Mouse (Mus musculus): ENCODE results near the gene Trim34a.
"Not testable (repeated sequence)": the region's sequence is repeated elsewhere in the genome, so short reads cannot be mapped to it uniquely, and the experiment has no call there.

Gene Trim34a

DNA sequence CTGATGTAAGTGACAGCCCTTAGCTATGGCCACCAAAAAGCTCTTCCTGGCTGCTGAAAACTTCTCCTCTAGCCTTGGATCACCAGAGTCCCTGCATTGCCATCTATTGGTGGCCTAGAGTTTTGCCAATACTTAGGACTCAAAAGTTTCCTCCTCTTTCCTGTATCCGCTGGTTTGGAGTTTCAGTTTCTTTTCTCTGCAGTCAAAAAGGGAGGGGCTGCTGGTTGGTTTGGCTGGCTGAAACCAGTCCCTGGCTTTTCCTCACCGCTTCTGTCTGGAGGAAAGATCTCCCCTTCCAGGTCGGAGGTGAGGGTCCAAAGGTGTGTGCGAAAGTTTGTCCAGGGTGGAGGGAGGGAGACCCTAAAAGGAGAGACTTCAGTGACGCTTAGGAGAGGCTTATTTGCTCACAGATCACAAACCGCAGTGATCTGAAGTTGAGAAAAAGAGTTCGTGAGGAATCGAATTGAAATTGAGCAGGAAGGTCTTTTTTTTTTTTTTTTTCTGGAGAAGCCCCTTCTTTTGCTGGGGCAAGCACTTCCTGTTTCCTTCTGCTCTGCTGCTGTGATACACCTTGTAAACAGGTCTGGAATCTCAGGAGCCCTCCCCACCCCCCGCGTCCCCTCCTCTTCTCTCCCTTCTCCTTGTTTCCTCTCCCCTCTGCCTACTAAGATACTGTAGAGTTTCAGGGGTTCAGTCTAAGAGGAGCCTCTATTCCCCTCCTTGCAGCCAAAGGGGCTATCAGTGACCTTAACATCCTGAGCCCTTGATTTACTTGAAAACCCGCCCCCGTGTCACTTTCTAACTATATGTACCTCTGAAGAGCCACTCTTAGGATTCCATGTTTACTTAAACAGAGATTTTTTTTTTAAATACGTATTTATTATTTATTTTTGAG, at the start of gene Trim34a:
TSS of gene Trim34a (plus strand) at position 171 of the 895 bp plus-strand sequence.
- DNase-seq (ENCODE audit: extremely low spot score, low spot score), result peak; percentile 37

DNA sequence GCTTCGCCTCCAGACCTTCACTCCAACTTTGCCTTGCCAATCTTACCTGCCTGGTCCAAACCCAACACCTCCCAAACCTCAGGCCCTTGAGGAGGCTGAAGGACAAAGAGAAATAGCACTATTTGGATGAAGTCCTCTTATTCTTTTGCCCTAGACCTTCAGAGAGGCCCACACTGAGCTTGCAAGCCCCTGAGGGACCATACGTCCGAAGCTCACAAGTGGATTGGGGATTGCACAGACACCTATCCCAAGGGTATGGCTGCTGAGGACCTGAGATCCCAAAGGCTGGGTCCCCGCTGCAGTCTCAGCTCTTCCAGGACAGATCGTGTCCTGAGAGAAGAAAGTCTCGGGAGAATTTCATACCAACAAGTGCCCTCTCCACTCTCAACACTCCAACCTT, 48.4 kb upstream of the Trim34a start, which contains the start of gene Olfr649:
TSS of gene Olfr649 (minus strand) at position 101 of the 400 bp plus-strand sequence.
- DNase-seq (ENCODE audit: extremely low spot score, low spot score), result no peak

DNA sequence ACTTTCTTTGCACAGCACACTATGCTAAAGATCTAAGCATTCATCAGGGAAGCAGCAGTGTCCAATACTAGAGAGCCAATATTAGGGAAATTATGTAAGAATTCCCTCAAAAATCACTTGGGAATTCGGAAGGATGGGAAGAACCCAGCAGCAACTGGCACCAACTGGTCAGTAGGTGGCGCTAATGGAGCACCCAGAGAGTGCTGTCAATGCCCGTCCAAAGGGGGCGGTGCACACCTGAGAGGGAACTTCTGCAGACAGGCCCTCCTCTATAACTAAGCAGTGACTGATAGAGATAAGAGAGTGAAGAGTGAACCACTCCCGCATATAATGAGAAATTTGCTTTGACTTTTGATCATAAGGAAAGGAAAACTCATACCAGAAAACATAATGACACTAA, 44.4 kb upstream of the Trim34a start:
- DNase-seq (ENCODE audit: extremely low spot score, low spot score), result peak; percentile 55

DNA sequence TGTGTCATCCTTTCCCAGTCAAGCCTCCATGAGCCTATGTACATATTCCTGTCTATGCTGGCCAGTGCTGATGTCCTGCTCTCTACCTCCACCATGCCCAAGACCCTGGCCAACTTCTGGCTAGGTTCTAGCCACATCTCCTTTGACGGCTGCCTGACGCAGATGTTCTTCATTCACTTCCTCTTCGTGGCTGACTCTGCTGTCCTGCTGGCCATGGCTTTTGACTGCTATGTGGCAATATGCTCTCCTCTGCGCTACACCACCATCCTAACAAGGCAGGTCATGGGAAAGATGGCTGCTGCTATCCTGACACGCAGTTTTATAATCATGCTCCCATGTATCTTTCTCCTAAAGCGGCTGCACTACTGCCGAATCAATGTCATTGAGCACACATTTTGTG, 38.1 kb upstream of the Trim34a start:
- DNase-seq (ENCODE audit: extremely low spot score, low spot score), result no peak

DNA sequence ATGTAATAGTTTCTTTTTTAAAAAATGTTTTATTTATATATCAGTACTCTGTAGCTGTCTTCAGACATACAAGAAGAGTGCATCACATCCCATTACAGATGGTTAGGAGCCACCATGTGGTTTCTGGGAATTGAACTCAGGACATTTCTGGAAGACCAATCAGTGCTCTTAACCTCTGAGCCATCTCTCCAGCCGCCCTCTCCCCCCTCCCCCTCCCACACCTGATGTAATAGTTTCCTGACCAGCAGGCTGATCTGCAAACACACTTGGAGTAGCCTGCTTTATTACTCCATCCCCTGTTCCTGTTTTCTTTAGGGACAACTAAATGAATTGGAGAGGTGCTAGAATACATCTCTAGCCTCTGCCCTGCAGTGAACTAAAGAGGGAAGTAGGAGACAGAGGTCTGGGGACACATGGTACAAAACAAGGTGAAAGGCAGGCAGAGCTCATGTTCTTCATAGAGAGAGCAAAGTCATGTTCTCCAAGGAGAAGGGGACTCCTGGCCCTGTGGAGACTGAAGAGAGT, 28.2 kb upstream of the Trim34a start:
- DNase-seq (ENCODE audit: extremely low spot score, low spot score), result no peak

DNA sequence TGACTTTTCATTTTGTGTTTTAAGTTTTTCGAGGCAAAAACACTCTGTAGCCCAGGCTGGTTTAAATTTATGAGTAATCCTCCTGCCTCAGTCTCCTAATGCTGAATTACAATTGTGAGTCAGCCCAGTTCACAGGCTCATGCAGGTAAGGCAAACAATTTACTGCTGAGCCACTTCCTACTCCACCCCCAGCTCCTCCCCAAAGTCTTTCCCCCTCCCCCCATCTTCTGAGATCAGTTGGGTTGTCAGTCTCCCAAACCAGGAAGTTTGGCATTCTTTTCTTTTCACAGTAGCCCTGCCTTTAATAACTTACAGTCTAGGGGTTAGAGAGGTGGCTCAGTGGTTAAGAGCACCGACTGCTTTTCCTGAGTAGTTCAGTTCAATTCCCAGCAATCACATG, 26.4 kb upstream of the Trim34a start:
- no peak for DNase-seq (ENCODE audit: extremely low spot score, low spot score)

DNA sequence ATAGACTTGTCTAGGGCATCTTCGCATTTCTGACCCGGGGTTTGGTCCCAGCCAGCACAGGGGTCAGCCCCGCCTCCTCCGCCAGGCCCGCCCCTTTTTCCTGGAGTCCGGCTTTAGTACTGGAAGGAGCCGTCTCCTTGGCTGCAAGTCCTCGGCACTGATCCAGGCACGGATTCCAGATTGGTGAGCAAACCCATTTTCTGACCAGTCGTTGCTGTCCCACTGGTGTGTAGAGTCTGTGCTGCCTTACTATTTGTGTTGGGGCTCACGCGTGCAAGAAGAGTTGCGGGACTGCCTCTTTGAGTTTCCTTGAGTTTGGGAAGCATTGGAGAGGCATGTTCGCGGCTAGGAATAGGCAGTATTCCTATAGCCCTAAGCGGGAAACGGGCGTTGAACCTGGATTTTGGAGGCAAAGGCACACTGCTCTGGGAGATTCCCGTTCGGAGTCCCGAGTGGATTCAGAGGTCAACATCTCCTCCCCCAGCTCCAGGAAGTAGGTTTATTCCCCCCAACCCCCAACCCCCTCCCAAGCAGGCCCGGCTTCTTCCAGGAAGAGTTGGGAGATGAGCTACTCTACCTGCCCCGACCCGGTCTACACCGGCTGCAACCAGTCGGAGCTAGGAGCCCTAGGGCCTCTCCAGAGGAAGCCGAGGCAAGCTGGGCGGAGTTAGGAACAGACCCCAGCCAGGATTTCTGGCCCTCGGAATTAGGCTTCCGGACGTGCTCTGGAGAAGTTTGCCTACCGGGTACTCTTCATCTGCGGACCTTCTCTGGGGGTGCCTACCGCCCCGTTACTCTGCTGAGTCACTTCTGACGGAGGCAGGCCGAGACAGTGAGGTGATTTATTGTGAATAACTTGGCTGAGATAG, 25.3 kb upstream of the Trim34a start, which contains the start of gene Trim6:
TSS of gene Trim6 (plus strand) at position 93 of the 869 bp plus-strand sequence.
- DNase-seq (ENCODE audit: extremely low spot score, low spot score), result peak; percentile 64

DNA sequence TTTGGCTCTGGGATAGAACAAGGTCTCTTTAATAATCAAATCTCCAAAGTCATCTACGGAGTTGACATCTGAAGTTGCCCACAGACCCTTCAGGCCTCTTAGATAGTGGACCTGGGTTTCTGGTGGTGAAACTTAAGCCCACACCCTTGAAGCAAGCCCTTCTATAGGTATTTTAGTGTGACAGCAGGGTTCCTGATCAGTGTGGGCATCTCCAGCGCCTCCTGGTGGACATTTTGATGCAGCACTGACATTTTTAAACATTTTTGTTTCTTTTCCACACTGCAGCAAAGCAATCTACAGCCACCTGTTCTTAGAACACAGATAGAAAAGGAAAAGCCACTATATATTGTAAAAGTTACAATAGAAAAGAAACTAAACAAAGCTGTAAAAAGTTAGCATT, 13.1 kb upstream of the Trim34a start:
- DNase-seq (ENCODE audit: extremely low spot score, low spot score), result peak; percentile 30

DNA sequence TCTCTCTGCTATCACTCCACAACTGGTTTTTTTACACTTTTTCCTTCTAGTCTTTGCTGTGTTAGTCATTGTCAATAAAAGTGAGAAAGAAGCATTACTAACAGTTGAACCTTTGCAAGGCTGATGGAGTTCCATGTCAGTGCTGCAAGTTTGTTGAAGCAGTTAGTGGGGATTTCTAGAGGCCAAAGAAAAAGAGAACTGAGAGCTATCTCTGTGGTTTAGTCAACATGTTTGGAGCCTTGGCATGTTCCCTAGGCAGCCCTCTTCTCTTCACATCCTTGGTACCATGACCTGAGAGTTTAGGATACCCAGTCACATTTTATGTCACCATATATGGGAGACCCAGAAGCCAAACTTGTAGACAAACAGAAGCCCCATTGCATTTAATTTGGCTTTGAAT, 3.4 kb upstream of the Trim34a start:
- no peak for DNase-seq (ENCODE audit: extremely low spot score, low spot score)

DNA sequence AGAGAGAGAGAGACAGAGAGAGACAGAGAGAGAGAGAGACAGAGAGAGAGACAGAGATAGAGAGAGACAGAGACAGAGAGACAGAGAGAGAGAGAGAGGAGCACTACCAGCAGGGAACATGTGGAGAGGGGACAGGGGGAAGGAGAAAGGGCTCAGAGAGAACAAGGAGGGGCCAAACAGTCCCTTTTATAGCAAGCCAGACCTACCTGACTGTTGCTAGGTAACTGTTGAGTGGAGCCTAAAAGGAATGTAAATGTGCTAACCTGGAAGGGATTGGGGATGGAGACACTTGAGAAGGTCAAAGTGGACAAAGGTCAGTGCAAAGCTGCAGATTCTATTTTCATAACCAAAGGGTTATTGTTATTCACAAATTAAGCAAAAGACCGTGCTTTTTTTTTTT, 641 bp upstream of the Trim34a start:
- DNase-seq (ENCODE audit: extremely low spot score, low spot score), result no peak

DNA sequence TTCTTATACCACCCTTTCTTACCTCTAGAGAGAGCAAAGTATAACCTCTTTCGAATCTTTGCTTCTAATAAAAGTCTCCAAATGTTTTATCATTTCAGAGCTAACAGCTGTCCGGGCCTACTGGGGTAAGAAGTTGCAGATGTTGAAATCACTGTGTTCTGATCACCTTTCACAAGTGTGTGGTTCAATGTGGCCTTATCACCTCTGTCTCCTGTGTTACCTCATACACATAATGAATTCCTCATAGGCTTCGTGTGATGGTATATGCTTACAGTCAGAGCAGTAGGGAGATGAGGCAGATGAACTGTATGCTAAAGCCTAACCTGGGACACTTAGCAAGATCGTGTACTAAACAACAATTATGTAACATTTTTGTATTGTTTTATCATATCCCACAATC, 16.1 kb downstream of the Trim34a start:
- DNase-seq (ENCODE audit: extremely low spot score, low spot score), result not testable (repeated sequence)

DNA sequence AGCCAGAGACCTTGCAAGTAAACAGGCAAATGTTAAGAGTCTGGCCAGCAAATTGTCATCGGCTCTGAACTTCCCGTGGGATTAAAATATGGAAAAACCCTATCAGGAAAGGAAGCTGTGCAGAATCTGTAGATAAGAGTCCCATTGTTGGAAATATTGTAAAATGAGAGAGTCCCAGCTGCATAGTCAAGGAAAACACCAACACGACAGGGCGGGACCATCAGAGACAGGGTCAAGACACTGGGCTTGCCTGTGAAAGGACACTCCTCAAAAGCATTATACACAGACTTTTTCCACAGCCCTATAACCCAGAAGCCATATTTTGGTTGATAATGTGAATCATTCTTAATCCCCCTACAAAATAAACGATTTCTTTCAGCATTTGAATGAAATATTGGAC, 21.1 kb downstream of the Trim34a start:
- not testable (repeated sequence) for DNase-seq (ENCODE audit: extremely low spot score, low spot score)

DNA sequence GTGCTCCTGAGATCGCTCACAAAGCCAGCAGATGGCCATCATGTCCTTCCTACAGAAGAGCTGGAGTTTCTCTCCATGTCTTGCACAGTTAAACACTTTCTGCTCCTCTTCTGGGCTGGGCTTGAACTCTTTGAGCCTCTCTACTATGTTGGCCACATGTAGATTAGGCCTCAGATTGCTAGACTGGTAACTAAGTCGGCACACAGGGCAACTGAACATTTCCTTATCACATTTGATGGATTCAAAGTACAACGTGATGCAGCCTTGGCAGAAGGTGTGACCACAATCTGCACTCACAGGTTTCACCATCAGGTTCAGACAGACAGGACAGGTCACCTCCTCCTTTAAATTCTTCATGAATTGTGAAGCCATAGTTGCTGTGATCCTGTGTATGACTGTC, 35.1 kb downstream of the Trim34a start:
- not testable (repeated sequence) for DNase-seq (ENCODE audit: extremely low spot score, low spot score)

DNA sequence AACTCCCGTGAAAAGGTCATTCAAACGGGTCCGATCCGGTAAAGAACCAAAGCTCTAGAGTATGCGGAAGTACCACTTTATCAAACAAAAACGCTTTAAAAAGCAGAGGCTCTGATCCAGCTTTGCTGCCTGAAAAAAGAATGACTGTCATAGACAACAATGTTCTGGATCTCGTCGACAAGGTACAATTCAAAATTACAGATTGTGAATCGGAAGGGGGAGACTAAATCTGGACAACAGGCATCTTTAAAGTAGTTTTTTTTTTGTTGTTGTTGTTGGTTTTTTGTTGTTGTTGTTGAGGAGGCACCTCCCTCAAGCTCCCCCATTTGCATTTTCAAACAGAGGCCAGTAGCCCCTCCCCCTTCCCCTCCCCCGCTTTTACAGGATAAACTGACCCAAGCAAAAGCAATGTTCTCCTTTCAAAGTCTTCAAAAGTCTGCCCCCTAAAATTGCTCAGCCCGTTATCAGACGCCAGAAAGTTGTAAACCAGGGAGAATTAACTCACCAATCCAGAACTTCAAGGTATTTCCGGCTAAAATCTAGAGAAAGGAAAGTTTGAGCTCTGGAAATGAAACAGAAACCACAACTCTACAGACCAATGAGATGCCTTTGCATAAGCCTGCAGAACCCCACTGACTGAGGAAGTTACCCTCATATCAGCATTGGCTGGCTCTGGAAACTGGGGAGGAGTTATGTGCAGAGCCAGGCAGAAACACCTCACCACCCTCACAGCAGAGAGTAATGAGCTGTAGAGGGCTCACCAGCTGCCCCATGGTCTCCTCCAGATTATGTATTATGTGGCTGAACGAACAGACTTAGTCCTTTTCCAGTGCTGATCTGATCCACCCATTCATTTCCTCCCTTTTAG, 43.6 kb downstream of the Trim34a start, which contains the start of gene Trim5:
TSS of gene Trim5 (minus strand) at position 519 of the 868 bp plus-strand sequence.
- DNase-seq (ENCODE audit: extremely low spot score, low spot score), result not testable (repeated sequence)

DNA sequence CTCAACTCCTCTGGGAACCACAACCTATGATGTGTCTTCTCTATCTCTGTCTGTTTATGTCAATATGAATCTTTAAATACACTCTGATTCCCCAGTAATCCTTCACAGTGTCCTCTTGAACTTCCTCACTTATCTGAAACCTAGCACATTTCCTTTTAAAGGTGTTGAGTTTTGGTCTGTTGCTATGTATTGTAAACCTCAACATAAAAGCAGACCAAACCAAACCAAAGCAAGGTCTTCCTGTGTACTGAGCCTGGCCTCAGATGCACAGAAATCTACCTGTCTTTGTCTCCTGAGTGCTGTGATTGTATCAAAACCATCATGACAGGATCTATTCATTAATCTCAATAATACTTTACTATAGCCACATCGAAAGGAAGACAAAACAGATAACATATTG, 46.4 kb downstream of the Trim34a start:
- DNase-seq (ENCODE audit: extremely low spot score, low spot score), result no peak

DNA sequence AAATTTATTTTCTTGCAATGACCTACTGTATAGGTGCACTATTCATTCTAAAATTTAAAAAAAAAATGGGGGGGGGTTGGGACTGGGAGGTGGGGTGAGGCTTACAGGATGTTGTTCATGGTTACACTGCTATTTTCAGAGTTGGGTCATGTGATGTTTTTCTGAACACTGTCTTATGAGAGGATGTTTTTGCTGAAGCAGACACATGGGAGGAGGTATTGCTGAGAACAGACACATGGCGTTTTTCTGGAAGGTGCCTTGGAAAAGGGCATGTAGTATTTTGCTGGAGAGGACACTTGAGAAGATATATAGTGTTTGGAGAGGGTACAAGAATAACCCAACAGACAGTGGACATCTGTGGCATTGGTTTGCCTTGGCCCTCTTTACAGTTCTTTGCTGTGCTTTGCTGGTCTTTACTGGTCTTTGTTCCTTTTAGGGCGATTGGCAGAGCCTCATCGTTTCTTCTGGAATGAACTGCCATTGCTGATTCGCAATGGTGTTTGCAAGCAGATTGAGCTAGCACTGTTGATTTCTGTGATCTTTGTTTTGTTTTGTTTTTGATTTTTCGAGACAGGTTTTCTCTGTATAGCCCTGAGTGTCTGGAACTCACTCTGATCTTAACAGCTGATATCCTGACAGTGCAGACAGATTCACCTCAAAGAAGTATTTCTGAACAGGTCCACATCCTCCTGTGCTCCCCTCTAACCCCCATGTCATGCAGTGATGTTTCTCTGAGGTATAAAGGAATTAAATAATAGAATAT, 47.6 kb downstream of the Trim34a start:
- no peak for DNase-seq (ENCODE audit: extremely low spot score, low spot score)
